Mouse (Mus musculus): ENCODE data around the gene Cep112.

DNA sequence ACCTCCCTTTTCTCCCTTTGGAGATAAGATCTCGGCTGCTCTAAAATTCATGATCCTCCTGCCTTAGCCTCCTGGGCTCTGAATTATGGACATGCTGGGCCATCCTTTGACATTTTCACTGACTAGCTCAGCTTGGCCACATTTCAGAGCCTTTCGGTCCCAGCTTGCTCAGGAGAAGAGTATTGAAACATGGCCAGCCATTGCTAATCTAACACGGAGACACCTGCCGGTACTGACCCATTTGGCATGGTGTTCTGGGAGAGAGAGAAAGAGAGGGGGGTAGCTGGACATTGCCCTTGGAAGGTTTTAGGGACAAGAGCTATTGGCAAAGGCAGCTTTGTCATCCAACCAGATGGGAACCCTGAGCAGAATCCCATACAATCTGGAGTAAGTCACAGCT lies 472.0 kb downstream of the Cep112 start:
- TF ChIP-seq TAL1 (IDR thresholded peaks at IDR 0.05; ENCODE audit: low read length), result no peak
- no peak for TF ChIP-seq GATA1 (IDR thresholded peaks at IDR 0.05; ENCODE audit: low read length)

Measured in erythroblast, embryonic 14.5 days (primary cell).